14 mouse cellular contexts compared by ENCODE assay signal in genomic region chr2:11653330-11653729, GRCm38 (mm10). TPM values are rescaled to one million over a fixed set of nuclear protein-coding genes. Genes with fewer than 3 reads are reported as not detected.
DNase-seq lines count a peak whose midpoint lies in the region; ATAC-seq and TF ChIP-seq lines count a peak whose summit lies in the region.
"Had no signal": no experiment of that assay in that cellular context is flagged by ENCODE, and none has a peak within 500 bp of the region (broad histone marks: within the 10 kb centered on the region; RNA-seq: fewer than 3 reads in every experiment).

No protein-coding gene starts in this region.

- in situ Hi-C loops in CH12.LX (cut with MboI; ENCODE audit: low pct_ligation_motif_present, low pct_unique_long_range_greater_than_20kb, low sequenced_read_pairs), result no loop called here

- no peak for TF ChIP-seq CTCF in CH12.LX (conservative IDR thresholded peaks at IDR 0.05 in 1 of 2, IDR thresholded peaks at IDR 0.05 in 1 of 2; ENCODE audit: low read depth in 2 of 2, low read length in 2 of 2)

- H3K27me3 ChIP-seq in CH12.LX (replicated peaks), result no peaks in the 10 kb centered on the region
- H3K27me3 ChIP-seq in hindbrain, embryonic 13.5 days, result no peaks in the 10 kb centered on the region
- H3K27me3 ChIP-seq in hindbrain, embryonic 10.5 days (ENCODE audit: insufficient read depth, poor library complexity, severe bottlenecking), result no peaks in the 10 kb centered on the region
- H3K27me3 ChIP-seq: midbrain, embryonic 12.5 days had no signal

- H3K79me2 ChIP-seq in CH12.LX (replicated peaks; ENCODE audit: control insufficient read depth, extremely low read depth, insufficient read depth, poor library complexity, severe bottlenecking), result peaks cover 7% of the 10 kb centered on the region

- WGBS in hindbrain, embryonic 13.5 days, result 59% methylated on average over 6 of the region's 6 CpGs
- WGBS in hindbrain, embryonic 10.5 days, result 53% methylated on average over 6 of the region's 6 CpGs

- peak overlapping the region; percentile 84 for H3K27ac ChIP-seq in CH12.LX (ENCODE audit: insufficient read depth, low read depth)
- no peak overlapping the region for H3K27ac ChIP-seq in hindbrain, embryonic 13.5 days
- no peak overlapping the region for H3K27ac ChIP-seq in hindbrain, embryonic 10.5 days
- H3K27ac ChIP-seq: midbrain, embryonic 12.5 days had no signal

- no peak; the same call in 1 of the 2 replicates for TF ChIP-seq RAD21 in CH12.LX (IDR thresholded peaks at IDR 0.05; ENCODE audit: low read depth, low read length)

- TF ChIP-seq EP300 in CH12.LX (IDR thresholded peaks at IDR 0.05; ENCODE audit: low read length), result peak; percentile 74; the same call in 1 of the 2 replicates

- TF ChIP-seq POLR2A in CH12.LX (IDR thresholded peaks at IDR 0.05; ENCODE audit: low read depth, low read length), result no peak

- H3K4me3 ChIP-seq in CH12.LX (replicated peaks in 1 of 3; ENCODE audit: low read depth in 2 of 3, low read length in 2 of 3, poor library complexity in 1 of 3), result no peak overlapping the region
- no peak overlapping the region for H3K4me3 ChIP-seq in hindbrain, embryonic 13.5 days
- no peak overlapping the region for H3K4me3 ChIP-seq in hindbrain, embryonic 10.5 days
- H3K4me3 ChIP-seq: midbrain, embryonic 12.5 days had no signal

- peak; percentile 72 for DNase-seq in CH12.LX (ENCODE audit: extremely low read depth)
- DNase-seq in adrenal gland, postnatal 10 days, result peak; percentile 33
- DNase-seq in thymus, postnatal 10 days (ENCODE audit: low spot score in 2 of 2), result peak; percentile 57 to 64
- DNase-seq in hindbrain, embryonic 10.5 days (ENCODE audit: low spot score), result no peak
- DNase-seq in heart, postnatal 36 days, result no peak
- DNase-seq: cerebellum, postnatal 36 days; kidney, postnatal 4 days; left cerebral cortex, postnatal 4 days; right cerebral cortex, postnatal 4 days had no signal

- peaks cover 0 to 1% of the 10 kb centered on the region in 2 experiments for H3K36me3 ChIP-seq in CH12.LX (replicated peaks in 1 of 2; ENCODE audit: control insufficient read depth in 1 of 2, insufficient read depth in 1 of 2, low read length in 1 of 2)
- no peaks in the 10 kb centered on the region for H3K36me3 ChIP-seq in hindbrain, embryonic 13.5 days
- no peaks in the 10 kb centered on the region for H3K36me3 ChIP-seq in hindbrain, embryonic 10.5 days
- H3K36me3 ChIP-seq: midbrain, embryonic 12.5 days had no signal

- 0 out of 2 replicates have a peak, but pooled peaks have one; percentile 42 for ATAC-seq in megakaryocyte-erythroid progenitor cell, adult 5-6 weeks (replicated peaks; ENCODE audit: low FRiP score, low TSS enrichment, poor library complexity, severe bottlenecking)
- no peak for ATAC-seq in hindbrain, embryonic 13.5 days (ENCODE audit: low FRiP score)

- dilution Hi-C loops in CH12.LX (cut with MboI; ENCODE audit: extremely low pct_ligation_motif_present, extremely low pct_unique_long_range_greater_than_20kb, low sequenced_read_pairs), result no loop called here

- peaks cover 27 to 69% of the 10 kb centered on the region in 2 experiments for H3K4me1 ChIP-seq in CH12.LX (ENCODE audit: control insufficient read depth in 1 of 2, insufficient read depth in 2 of 2)
- no peaks in the 10 kb centered on the region for H3K4me1 ChIP-seq in hindbrain, embryonic 13.5 days (replicated peaks)
- H3K4me1 ChIP-seq in hindbrain, embryonic 10.5 days (replicated peaks), result no peaks in the 10 kb centered on the region
- H3K4me1 ChIP-seq: midbrain, embryonic 12.5 days had no signal

- H3K9ac ChIP-seq in CH12.LX (ENCODE audit: insufficient read depth, low read depth), result peak overlapping the region; percentile 2; the same call in 1 of the 2 replicates
- no peak overlapping the region for H3K9ac ChIP-seq in hindbrain, embryonic 13.5 days
- H3K9ac ChIP-seq: midbrain, embryonic 12.5 days had no signal

- H3K9me3 ChIP-seq in CH12.LX (replicated peaks; ENCODE audit: low read length), result no peaks in the 10 kb centered on the region
- no peaks in the 10 kb centered on the region for H3K9me3 ChIP-seq in hindbrain, embryonic 13.5 days
- H3K9me3 ChIP-seq in hindbrain, embryonic 10.5 days, result no peaks in the 10 kb centered on the region
- H3K9me3 ChIP-seq: midbrain, embryonic 12.5 days had no signal

- intact Hi-C loops in heart, postnatal 36 days (cut with DNase I), result no loop called here

- H3K4me2 ChIP-seq in CH12.LX (ENCODE audit: insufficient read depth, low read depth, poor library complexity, severe bottlenecking), result peak overlapping the region; percentile 86
- no peak overlapping the region for H3K4me2 ChIP-seq in hindbrain, embryonic 13.5 days
- H3K4me2 ChIP-seq: midbrain, embryonic 12.5 days had no signal

TF ChIP-seq in CH12.LX, 34 proteins besides CTCF, POLR2A, EP300 and RAD21 (continues in another document):
- TF ChIP-seq CHD1 (IDR thresholded peaks at IDR 0.05; ENCODE audit: low read depth, low read length), result no peak
- no peak for TF ChIP-seq USF2 (conservative IDR thresholded peaks at IDR 0.05; ENCODE audit: low read depth, low read length)
- peak; percentile 23; the same call in 1 of the 2 replicates for TF ChIP-seq MYC (IDR thresholded peaks at IDR 0.05; ENCODE audit: low read depth, low read length)
- no peak for TF ChIP-seq E2F4 (IDR thresholded peaks at IDR 0.05; ENCODE audit: insufficient replicate concordance, low read depth, low read length)
- peak; percentile 55 for TF ChIP-seq JUND (conservative IDR thresholded peaks at IDR 0.05; ENCODE audit: low read depth, low read length)
- peak; percentile 82 for TF ChIP-seq SIN3A (IDR thresholded peaks at IDR 0.05; ENCODE audit: low read length)
- peak; percentile 85; the same call in 1 of the 2 replicates for TF ChIP-seq RCOR1 (conservative IDR thresholded peaks at IDR 0.05; ENCODE audit: low read depth, low read length)
- TF ChIP-seq NELFE (IDR thresholded peaks at IDR 0.05; ENCODE audit: low read depth, low read length), result peak; percentile 41; the same call in 1 of the 2 replicates
- peak; percentile 16; the same call in 1 of the 2 replicates for TF ChIP-seq HCFC1 (IDR thresholded peaks at IDR 0.05; ENCODE audit: low read depth, low read length)
- no peak for TF ChIP-seq NRF1 (IDR thresholded peaks at IDR 0.05; ENCODE audit: low read depth, low read length)
- TF ChIP-seq MAFK (IDR thresholded peaks at IDR 0.05; ENCODE audit: insufficient replicate concordance, low read length), result peak; percentile 88
- TF ChIP-seq ZC3H11A (IDR thresholded peaks at IDR 0.05; ENCODE audit: low read depth, low read length), result no peak
- TF ChIP-seq MEF2A (IDR thresholded peaks at IDR 0.05; ENCODE audit: borderline replicate concordance, low read depth, low read length), result peak; percentile 83
- TF ChIP-seq MAZ (IDR thresholded peaks at IDR 0.05; ENCODE audit: low read depth, low read length), result peak; percentile 61
- TF ChIP-seq CHD2 (IDR thresholded peaks at IDR 0.05; ENCODE audit: low read length), result no peak
- TF ChIP-seq SMC3 (IDR thresholded peaks at IDR 0.05; ENCODE audit: low read depth, low read length), result 0 out of 2 replicates have a peak, but pooled peaks have one; percentile 1
- TF ChIP-seq POLR2AphosphoS2 (IDR thresholded peaks at IDR 0.05; ENCODE audit: low read depth, low read length), result no peak

RNA-seq across cellular contexts. Expression of gene Il2ra, which starts 10.7 kb away (rescaled TPM):
- total RNA-seq in CH12.LX (2012; rRNA removed) (5.5 and 6.0 TPM in 2 replicates), CH12.LX (2014; rRNA removed) (4.8 and 6.3 TPM in 2 replicates)
- polyA plus RNA-seq in CH12.LX (2012; ENCODE audit: insufficient read length, low read depth), result 8.7 and 8.8 TPM in 2 replicates
- total RNA-seq in adrenal gland, postnatal 10 days (2021), result under 1 TPM; 0.48 to 0.66 TPM
- total RNA-seq in megakaryocyte-erythroid progenitor cell, adult 5-6 weeks (2014; fragmentation: Nextera tagmentation), result 0.17 TPM in 1 of 2 replicates, not detected in the other
- total RNA-seq in megakaryocyte-erythroid progenitor cell, adult 5-6 weeks (2017), result not detected in 2 replicates
- polyA plus RNA-seq in hindbrain, embryonic 13.5 days (2015; fragmentation: Nextera tagmentation; extraction: Ambion mirVana), result 0.04 TPM in 1 of 2 replicates, not detected in the other
- not detected in 2 replicates for polyA plus RNA-seq in hindbrain, embryonic 10.5 days (2016; fragmentation: Nextera tagmentation; extraction: Ambion mirVana)
- 1 to 10 TPM; 1.4 to 1.6 TPM for total RNA-seq in heart, postnatal 36 days (2021)
- total RNA-seq: left cerebral cortex, postnatal 4 days had no signal
- polyA plus RNA-seq: heart, embryonic 14.5 days; intestine, embryonic 14.5 days had no signal

RNA-seq across cellular contexts. Expression of gene Gm17490, which starts 27.3 kb away (rescaled TPM):
- not detected in 2 replicates for total RNA-seq in CH12.LX (2012; rRNA removed)
- not detected in 2 replicates for total RNA-seq in CH12.LX (2014; rRNA removed)
- not detected in 2 replicates for polyA plus RNA-seq in CH12.LX (2012; ENCODE audit: insufficient read length, low read depth)
- not detected for total RNA-seq in adrenal gland, postnatal 10 days (2021)
- not detected in 2 replicates for total RNA-seq in megakaryocyte-erythroid progenitor cell, adult 5-6 weeks (2014; fragmentation: Nextera tagmentation)
- total RNA-seq in megakaryocyte-erythroid progenitor cell, adult 5-6 weeks (2017), result not detected in 2 replicates
- polyA plus RNA-seq in hindbrain, embryonic 13.5 days (2015; fragmentation: Nextera tagmentation; extraction: Ambion mirVana), result not detected in 2 replicates
- not detected in 2 replicates for polyA plus RNA-seq in hindbrain, embryonic 10.5 days (2016; fragmentation: Nextera tagmentation; extraction: Ambion mirVana)
- not detected for total RNA-seq in heart, postnatal 36 days (2021)
- total RNA-seq: left cerebral cortex, postnatal 4 days had no signal
- polyA plus RNA-seq: heart, embryonic 14.5 days; intestine, embryonic 14.5 days; midbrain, embryonic 12.5 days had no signal

RNA-seq across cellular contexts. Expression of gene Rbm17, which starts 49.4 kb away (rescaled TPM):
- total RNA-seq in CH12.LX (2012; rRNA removed) (199 and 248 TPM in 2 replicates), CH12.LX (2014; rRNA removed) (239 and 244 TPM in 2 replicates)
- polyA plus RNA-seq in CH12.LX (2012; ENCODE audit: insufficient read length, low read depth), result 344 and 405 TPM in 2 replicates
- 100 to 1,000 TPM; 116 to 118 TPM for total RNA-seq in adrenal gland, postnatal 10 days (2021)
- 185 and 214 TPM in 2 replicates for total RNA-seq in megakaryocyte-erythroid progenitor cell, adult 5-6 weeks (2014; fragmentation: Nextera tagmentation)
- total RNA-seq in megakaryocyte-erythroid progenitor cell, adult 5-6 weeks (2017), result 167 and 217 TPM in 2 replicates
- 141 and 142 TPM in 2 replicates for polyA plus RNA-seq in hindbrain, embryonic 13.5 days (2015; fragmentation: Nextera tagmentation; extraction: Ambion mirVana)
- 160 and 195 TPM in 2 replicates for polyA plus RNA-seq in hindbrain, embryonic 10.5 days (2016; fragmentation: Nextera tagmentation; extraction: Ambion mirVana)
- 10 to 100 TPM; 53.0 to 60.7 TPM for total RNA-seq in heart, postnatal 36 days (2021)

RNA-seq across cellular contexts. Expression of gene Il15ra, which starts 51.8 kb away (rescaled TPM):
- total RNA-seq in CH12.LX (2012; rRNA removed) (14.4 and 15.1 TPM in 2 replicates), CH12.LX (2014; rRNA removed) (12.6 and 14.0 TPM in 2 replicates)
- polyA plus RNA-seq in CH12.LX (2012; ENCODE audit: insufficient read length, low read depth), result 16.6 and 19.4 TPM in 2 replicates
- 10 to 100 TPM; 41.5 to 58.8 TPM for total RNA-seq in adrenal gland, postnatal 10 days (2021)
- total RNA-seq in megakaryocyte-erythroid progenitor cell, adult 5-6 weeks (2014; fragmentation: Nextera tagmentation), result 10.7 and 12.3 TPM in 2 replicates
- total RNA-seq in megakaryocyte-erythroid progenitor cell, adult 5-6 weeks (2017), result 9.4 and 12.0 TPM in 2 replicates
- 0.75 and 0.82 TPM in 2 replicates for polyA plus RNA-seq in hindbrain, embryonic 13.5 days (2015; fragmentation: Nextera tagmentation; extraction: Ambion mirVana)
- 0.35 and 0.51 TPM in 2 replicates for polyA plus RNA-seq in hindbrain, embryonic 10.5 days (2016; fragmentation: Nextera tagmentation; extraction: Ambion mirVana)
- total RNA-seq in heart, postnatal 36 days (2021), result 10 to 100 TPM; 27.3 to 27.9 TPM

Comparison
In these comparisons a context has a peak if more than half of its experiments do, and no peak if none do; other contexts are left out.
1. DNase-seq: peak in CH12.LX (single experiment), adrenal gland, postnatal 10 days (single experiment) and thymus, postnatal 10 days (2 of 2); none in hindbrain, embryonic 10.5 days (single experiment) and heart, postnatal 36 days (0 of 2).